Mouse (Mus musculus): Measurements from ENCODE around the gene Ddi2.

GRCm38 (mm10) chr4:141655908-141656608 lies 67.2 kb downstream of the Ddi2 start:
- TF ChIP-seq POLR2A (IDR thresholded peaks at IDR 0.05; ENCODE audit: insufficient read depth, low read depth, low read length) (0 out of 2 replicates have a peak, but pooled peaks have one; percentile 6), CTCF (IDR thresholded peaks at IDR 0.05) (no peak), EP300 (IDR thresholded peaks at IDR 0.05; ENCODE audit: insufficient read depth, low read depth, low read length) (0 out of 2 replicates have a peak, but pooled peaks have one; percentile 11)
